Mouse (Mus musculus): ENCODE measurements around the gene E2f3. TPM values are rescaled to one million over a fixed set of nuclear protein-coding genes. Genes with fewer than 3 reads are reported as not detected.
A peak's percentile ranks its signal among the peaks of the same experiment; 100 is the strongest.

Gene E2f3
- 10 to 100 TPM; 12.4 to 14.4 TPM for total RNA-seq (2021)
- long read RNA-seq, experiment 1, full-length matches to known transcripts = 1 of 9 reads
- long read RNA-seq, experiment 1, partial matches to known transcripts = 0 of 9 reads
- long read RNA-seq, experiment 1, other reads (novel, unspliced or antisense) = 8 of 9 reads
- long read RNA-seq, experiment 2, full-length matches to known transcripts = 1 of 2 reads
- long read RNA-seq, experiment 2, partial matches to known transcripts = 0 of 2 reads
- long read RNA-seq, experiment 2, other reads (novel, unspliced or antisense) = 1 of 2 reads

GRCm38 (mm10) chr13:29985855-29986755, at the start of gene E2f3:
TSS of gene E2f3 (minus strand) at chr13:29986063.
- DNase-seq = peak; percentile 99

GRCm38 (mm10) chr13:30034540-30034939, 48.7 kb upstream of the E2f3 start:
- no peak for DNase-seq

GRCm38 (mm10) chr13:30031684-30032335, 45.9 kb upstream of the E2f3 start:
- DNase-seq = peak; percentile 33

GRCm38 (mm10) chr13:30027841-30028240, 42.0 kb upstream of the E2f3 start:
- no peak for DNase-seq

GRCm38 (mm10) chr13:30022487-30022886, 36.6 kb upstream of the E2f3 start:
- DNase-seq = no peak

GRCm38 (mm10) chr13:30018573-30018972, 32.7 kb upstream of the E2f3 start:
- no peak for DNase-seq

GRCm38 (mm10) chr13:30017611-30018010, 31.7 kb upstream of the E2f3 start:
- no peak for DNase-seq

- DNase-seq = no peak
Observed at GRCm38 (mm10) chr13:30014576-30014975, 28.7 kb upstream of the E2f3 start.

GRCm38 (mm10) chr13:30012226-30012625, 26.4 kb upstream of the E2f3 start:
- no peak for DNase-seq

GRCm38 (mm10) chr13:30008738-30009137, 22.9 kb upstream of the E2f3 start:
- DNase-seq = no peak

GRCm38 (mm10) chr13:30005422-30005821, 19.6 kb upstream of the E2f3 start:
- DNase-seq = no peak

GRCm38 (mm10) chr13:30004849-30005248, 19.0 kb upstream of the E2f3 start:
- no peak for DNase-seq

- no peak for DNase-seq
Observed at GRCm38 (mm10) chr13:30003169-30003568, 17.3 kb upstream of the E2f3 start.

- DNase-seq = no peak
Observed at GRCm38 (mm10) chr13:30001041-30001440, 15.2 kb upstream of the E2f3 start.

- no peak for DNase-seq
Observed at GRCm38 (mm10) chr13:29987956-29988355, 2.1 kb upstream of the E2f3 start.

- DNase-seq = no peak
Observed at GRCm38 (mm10) chr13:29986756-29987120, 875 bp upstream of the E2f3 start.

GRCm38 (mm10) chr13:29985101-29985854, 585 bp downstream of the E2f3 start:
- DNase-seq = peak; percentile 52

- peak; percentile 88 for DNase-seq
Observed at GRCm38 (mm10) chr13:29984286-29985100, 1.4 kb downstream of the E2f3 start.

- peak; percentile 51 for DNase-seq
Observed at GRCm38 (mm10) chr13:29983523-29984191, 2.2 kb downstream of the E2f3 start.

- DNase-seq = peak; percentile 35
Observed at GRCm38 (mm10) chr13:29983037-29983436, 2.8 kb downstream of the E2f3 start.

- DNase-seq = no peak
Observed at GRCm38 (mm10) chr13:29982400-29982799, 3.5 kb downstream of the E2f3 start.
